Mouse (Mus musculus) thymus, adult 2 months (tissue): ENCODE results near the gene Slc45a3.

Experiments
- CTCF ChIP-seq: fragments of 200-500 bp; IDR thresholded peaks from 2 replicates; pipeline ENCODE4 v1.5.1; 2012; ENCODE audit warnings: mild to moderate bottlenecking, control low read depth, low read length, moderate library complexity, borderline replicate concordance; ENCODE audit not compliant: control insufficient read depth, poor library complexity, insufficient read depth; ENCODE audit errors: extremely low read depth
- POLR2A ChIP-seq: fragments of 200-500 bp; IDR thresholded peaks from 2 replicates; pipeline ENCODE4 v1.6.1; 2012; ENCODE audit warnings: mild to moderate bottlenecking, low read length, control low read depth, moderate library complexity; ENCODE audit not compliant: control insufficient read depth, poor library complexity, insufficient read depth; ENCODE audit errors: extremely low read depth

DNA sequence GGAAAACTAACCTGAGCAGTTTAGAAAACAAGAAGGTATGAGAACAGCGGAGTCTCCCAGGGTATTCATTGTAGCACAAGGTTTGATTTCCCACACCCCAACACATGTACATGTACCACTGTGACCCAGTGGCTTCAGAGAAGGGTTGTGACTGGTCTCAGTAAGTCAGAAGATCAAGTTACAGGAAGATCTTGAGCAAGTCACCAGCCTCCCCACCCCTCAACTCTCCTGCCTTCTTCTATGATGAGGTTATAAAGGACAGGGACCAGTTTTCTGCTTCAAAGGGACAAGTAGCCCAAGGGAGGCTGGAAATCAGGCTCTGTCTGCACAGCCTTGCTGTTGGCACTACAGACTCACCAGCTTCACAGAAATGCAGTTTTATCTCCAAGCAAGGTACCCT, 21.3 kb upstream of the Slc45a3 start:
- TF ChIP-seq POLR2A (no peak), CTCF (no peak)
